Mouse (Mus musculus): ENCODE data around the gene Insl6.

Gene Insl6

DNA sequence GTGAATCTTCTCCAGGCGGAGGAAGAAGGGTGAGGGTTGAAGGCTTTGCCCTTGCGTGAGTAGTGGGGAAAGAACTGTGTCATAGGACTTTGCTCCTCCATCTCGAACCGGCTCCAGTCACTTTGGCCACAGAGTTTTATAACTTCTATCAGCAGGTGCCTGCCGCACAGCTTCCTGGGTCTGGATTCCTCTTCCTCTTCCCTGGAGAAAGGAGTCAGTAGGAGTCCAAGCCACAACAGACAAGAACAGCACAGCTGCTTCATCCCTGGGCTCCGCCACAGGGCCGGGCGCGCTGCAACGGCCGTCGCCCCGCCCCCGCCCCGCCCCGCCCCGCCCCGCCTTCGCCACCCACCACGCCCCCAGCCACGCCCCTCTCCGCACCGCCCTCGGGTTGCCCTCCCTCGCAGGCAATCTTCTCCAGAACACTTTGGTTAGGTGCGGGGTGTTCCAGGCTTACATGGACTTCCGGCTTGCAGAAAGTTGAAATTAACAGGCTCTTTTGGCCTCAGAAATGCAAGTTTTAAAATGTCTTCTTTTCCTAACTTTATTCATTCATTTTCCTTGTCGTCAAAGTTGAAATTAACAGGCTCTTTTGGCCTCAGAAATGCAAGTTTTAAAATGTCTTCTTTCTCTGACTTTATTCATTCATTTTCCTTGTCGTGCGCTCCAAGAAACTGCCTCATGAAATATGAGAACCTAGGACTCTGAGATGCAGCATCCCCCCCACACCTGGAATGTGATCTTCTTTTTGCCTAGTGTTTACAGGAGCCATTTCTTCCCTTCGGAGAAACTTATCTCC lies at the start of gene Insl6:
TSS of gene Insl6 (minus strand) at position 304 of the 799 bp plus-strand sequence.
- DNase-seq (ENCODE audit: low spot score in 2 of 2), result peak in 1 of 2 experiments; percentile 13

DNA sequence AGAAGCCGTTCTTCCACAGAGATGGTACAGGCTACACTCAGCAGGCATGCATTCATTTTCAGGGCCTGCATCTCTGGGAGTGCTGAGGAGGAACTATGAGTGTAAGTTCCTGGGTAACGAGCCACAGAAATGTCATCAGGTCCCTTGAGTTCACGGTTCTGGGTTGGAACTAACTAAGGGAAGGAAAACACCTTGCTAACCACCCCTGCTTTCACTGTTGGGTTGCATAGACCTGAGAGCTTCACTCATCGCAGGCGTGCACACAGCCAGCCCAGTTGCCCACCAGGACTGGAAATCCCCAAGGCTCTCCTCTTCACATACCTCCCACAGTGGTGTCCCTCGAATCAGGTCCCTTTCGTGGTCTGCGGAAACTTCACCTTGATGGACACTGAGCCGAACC lies 49.8 kb upstream of the Insl6 start:
- no peak for DNase-seq (ENCODE audit: low spot score in 2 of 2)

DNA sequence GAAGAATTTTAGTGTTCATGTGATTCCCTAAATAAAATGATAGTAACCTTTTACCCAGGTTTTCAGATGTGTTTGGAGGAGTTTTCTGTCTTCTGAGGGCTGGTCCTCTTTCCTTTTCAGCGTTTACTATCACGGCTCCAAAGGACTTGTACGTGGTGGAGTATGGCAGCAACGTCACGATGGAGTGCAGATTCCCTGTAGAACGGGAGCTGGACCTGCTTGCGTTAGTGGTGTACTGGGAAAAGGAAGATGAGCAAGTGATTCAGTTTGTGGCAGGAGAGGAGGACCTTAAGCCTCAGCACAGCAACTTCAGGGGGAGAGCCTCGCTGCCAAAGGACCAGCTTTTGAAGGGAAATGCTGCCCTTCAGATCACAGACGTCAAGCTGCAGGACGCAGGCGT lies 48.3 kb upstream of the Insl6 start:
- DNase-seq (ENCODE audit: low spot score in 2 of 2), result no peak

DNA sequence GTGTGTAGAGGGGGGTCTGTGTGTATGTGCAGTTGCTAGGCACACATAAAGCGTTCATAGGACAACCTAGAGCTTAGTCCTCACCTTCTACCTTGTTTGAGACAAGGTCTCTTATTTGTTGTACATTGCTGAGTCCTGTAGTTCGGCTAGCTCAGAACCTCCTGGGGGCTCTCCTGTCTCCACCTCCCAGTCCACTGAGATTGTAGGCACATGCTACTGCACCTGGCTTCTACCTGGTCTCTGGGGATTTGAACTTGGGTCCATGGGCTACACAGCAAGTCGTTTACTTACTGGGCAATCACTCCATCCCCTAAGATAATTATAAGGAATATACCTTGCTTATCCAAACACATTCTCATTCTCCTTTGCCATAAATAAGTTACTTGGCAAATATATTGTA lies 47.5 kb upstream of the Insl6 start:
- DNase-seq (ENCODE audit: low spot score in 2 of 2), result no peak

DNA sequence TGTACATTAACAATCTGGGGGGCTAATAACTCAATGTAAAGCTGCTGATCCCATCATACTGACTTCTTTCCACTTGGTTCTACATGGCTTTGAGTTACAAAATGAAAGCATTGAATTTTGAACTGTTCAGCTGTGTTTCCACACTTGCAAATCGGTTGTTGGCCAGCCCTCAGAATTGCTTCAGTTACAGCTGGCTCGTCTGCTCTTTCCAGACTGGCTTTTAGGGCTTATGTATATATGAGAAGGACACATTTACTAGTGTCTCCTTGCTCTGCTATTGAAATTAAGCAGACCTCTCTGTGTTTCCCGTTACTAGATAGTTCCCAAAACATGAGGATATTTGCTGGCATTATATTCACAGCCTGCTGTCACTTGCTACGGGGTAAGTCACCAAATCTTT lies 47.0 kb upstream of the Insl6 start:
- DNase-seq (ENCODE audit: low spot score in 2 of 2), result peak in 1 of 2 experiments; percentile 56

DNA sequence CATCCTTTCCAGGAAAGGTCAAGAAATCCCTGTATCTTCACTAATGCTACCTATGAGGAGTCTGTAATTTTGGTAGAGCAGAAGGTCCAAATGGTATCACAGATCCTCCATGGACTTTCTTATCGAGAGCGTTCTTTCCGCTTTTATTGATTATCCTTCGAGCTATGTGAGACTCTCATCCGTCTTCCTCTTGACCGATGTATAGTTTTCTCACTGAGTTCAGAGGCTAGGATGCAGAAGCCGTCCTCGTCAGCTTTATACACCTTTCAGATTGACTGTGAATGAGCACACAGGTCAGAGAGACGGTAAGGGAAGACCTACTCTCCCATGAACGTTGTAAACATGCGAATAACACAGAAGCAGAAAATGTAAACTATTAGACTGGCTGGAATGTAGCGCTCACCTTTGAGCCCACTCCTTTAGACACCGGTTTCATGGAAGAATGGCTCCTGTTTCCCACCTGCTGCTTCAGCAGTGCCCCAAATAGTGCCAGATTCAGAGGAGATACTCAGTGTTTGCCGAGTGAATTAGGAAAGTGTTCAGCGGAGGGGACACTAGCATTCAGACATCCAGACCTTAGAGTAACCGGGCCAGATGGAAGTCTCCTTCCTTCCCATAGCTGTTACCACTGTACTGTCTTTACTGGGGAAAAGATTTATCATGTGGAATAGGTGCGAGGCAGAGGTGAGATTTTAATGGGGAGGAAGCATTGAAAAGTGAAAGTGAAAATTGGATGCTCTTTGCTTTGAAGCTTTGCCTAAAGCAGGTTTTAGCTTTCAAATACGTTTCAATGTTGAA lies 46.3 kb upstream of the Insl6 start:
- DNase-seq (ENCODE audit: low spot score in 2 of 2), result no peak

DNA sequence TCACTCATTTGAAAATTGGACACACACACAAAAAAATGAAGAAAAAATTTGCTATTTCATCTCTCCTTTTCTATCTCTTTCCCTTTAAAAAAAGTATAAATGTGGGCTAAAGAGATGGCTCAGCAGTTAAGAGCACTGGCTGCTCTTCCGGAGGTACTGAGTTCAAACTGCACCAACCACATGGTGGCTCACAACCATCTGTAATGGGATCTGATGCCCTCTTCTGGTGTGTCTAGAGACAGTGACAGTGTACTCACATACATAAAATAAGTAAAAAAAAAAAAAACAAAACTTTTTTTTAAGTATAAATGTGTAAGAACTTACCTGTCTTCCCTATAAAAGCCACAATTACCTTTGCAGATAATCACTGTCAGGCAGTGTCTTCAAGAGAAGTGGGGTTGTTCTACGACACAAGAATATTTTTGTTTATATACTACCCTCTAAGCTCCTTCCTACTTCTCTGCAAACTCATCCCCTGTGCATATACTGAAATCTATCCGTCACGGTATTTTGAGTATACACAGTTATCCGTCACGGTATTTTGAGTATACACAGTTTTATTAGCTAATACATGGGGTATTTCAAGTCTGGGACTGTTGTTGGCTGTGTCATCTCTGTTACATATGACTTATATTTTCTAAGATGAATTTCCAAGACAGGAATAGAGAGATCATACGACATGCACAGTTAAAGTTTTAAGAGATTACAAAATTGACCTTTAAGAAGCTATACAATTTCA lies 45.6 kb upstream of the Insl6 start:
- no peak for DNase-seq (ENCODE audit: low spot score in 2 of 2)

DNA sequence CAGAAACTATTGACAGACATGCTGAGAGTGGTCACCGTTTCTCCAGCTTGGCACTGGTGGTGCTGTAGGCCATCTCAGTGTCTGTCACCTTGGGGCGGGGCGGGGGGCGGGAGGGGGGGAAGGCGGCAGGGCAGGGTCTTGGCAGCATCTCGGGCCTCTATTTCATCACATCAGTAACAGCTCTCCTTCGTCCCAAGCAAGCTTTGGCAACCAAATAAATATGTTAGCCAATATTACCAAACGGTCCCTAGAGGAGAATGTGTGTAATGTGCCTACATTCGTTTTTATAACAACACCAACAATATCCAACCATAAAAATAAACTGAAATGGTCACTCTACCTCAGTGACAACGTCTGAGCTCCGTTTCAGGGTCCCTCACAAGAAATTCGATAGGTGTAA lies 45.0 kb upstream of the Insl6 start:
- DNase-seq (ENCODE audit: low spot score in 2 of 2), result no peak

DNA sequence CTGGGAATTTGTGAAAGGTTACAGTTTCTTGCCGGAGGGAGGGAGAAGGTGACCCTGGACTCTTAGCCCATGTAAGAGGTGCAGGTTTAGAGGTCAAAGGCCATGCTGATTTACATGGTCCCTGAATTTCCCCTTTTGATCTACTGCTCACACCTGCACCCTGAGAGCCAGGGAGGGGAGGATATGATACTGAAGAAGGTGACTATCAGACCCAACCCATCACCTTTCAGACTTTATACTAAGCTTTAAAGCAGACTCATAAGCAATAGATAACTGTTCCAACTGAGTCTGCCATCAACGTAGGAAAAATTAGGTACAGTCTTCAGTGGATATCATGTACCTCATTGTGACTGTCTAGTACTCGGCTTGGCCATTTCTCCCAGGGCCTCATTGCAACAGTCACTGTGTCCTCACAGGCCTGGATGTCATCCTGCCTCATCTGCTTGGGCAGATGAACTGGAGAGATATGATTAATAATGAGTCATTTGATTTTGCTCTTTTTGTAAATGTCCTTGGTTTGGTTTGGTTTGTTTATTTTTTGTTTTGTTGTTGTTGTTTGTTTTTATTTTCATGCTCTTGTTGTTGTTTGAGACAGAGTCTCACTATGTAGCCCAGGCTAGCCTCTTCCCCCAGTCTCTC lies 43.6 kb upstream of the Insl6 start:
- no peak for DNase-seq (ENCODE audit: low spot score in 2 of 2)

DNA sequence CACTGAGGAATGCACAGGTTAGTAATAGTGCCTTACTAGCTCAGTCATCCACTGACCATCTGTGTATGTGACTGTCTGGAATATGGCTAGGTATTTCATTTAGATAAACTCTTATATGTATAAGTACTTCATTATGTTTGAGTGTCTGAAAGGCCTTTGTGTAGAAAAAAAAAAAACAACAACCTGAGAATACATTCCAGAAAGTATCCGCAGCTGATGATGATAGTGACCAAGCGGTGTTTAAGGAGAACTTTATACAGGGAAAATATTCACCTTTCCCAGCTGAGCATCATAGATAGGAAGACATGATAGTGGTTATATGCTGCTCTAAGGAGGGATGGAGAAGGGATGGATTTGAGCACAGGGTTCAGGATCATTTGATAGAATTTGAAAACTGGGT lies 42.9 kb upstream of the Insl6 start:
- DNase-seq (ENCODE audit: low spot score in 2 of 2), result no peak

DNA sequence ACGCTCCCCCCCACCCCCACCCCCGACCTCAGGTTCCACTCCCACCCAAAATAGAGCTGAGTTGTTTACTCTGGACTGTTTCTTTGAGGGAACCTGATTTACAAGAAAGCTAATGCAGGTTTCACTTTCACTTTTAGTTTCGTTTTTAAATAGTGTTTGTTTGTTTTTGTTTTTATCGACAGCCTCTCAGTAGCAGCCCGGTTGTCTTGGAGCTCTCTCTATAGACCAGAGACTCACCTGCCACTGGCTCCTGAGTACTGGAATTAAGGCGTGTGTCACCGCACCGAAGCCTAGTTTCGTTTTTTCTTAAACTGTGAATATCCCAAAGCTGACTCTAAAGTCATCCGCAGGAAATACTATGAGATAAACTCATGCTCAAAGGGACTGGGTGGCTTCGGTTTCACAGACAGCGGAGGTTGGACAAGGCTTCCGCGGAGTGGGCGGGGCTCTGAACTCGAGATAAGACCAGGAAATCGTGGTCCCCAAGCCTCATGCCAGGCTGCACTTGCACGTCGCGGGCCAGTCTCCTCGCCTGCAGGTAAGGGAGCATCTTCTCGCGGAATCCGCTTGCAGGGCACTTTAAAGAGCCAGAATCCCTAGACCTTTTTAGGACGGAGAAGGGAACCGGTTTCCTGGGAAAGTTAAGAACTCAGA lies 41.9 kb upstream of the Insl6 start, which contains the start of the genes Plgrkt and Cd274:
TSS of gene Plgrkt (minus strand) at position 422 of the 654 bp plus-strand sequence.
TSS of gene Cd274 (plus strand) at position 487 of the 654 bp plus-strand sequence.
- peak; percentile 34 to 53 for DNase-seq (ENCODE audit: low spot score in 2 of 2)

DNA sequence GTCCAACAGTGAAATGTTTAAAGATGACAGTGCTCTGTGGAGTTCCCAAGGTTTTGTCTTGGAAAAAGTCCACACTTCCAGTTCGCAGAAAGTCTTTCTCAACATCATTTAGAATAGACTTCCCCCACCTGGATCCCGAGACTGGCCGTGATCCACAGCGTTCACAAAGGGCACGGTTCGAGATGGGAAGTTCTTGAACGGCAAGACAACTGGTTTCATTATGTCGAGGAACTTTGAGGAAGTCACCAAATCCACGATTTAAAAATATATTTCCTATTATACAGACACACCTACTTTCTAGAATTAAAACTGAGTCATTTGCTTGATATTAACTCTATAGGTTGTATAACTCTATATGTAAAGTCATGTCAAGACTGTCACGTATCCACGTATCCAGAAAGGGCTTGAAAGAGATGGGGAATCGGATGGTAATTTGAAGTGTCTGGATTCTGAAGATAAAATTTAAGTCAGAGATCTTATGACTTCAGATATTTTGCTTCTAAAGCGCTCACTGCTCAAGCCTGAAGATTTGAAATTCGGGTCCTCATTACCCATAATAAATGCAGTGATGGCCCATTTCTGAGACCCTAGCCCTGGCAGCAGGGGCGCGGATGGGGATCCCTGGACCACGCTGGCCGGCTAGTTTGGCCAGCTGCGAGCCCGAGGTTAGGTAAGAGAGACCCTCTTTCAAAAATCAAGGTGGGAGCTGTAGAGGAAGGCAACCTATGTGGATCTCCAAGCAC lies 41.2 kb upstream of the Insl6 start:
- DNase-seq (ENCODE audit: low spot score in 2 of 2), result no peak

DNA sequence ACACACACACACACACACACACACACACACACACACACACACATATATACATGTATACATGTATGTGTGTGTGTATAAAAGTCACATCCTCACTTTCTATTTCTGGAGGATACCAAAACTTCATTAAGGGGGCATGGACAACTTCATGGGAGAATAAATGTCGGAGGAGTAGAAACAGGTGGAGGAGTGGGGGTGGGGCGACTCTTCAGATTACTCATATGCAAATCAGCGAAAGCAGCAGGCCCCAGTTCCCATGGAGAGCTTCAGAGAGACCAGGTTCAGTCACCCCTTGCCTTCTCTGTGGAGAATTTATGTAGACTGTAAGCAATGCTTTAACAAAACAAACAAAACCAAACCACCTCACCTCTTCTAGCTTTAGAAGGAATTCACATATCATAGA lies 39.9 kb upstream of the Insl6 start:
- no peak for DNase-seq (ENCODE audit: low spot score in 2 of 2)

DNA sequence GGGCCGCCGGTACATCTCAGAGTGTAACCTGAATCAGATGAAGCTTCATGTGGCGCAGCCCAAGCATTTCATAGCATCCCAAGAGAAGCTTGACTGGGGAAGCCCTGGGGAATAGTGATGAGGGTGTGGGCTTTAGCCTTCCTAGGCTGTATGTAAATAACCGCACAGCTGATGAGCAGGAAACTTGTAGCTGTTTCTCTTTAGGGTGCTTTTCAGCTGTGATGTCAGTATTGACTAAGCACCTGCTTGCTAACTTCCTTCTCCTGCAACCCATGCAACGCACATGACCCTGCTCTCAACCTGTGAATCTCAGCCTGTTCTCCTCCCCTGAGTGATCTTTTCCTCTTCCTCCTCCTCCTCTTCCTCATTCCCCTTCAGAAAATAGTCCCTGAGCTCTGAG lies 38.9 kb upstream of the Insl6 start:
- no peak for DNase-seq (ENCODE audit: low spot score in 2 of 2)

DNA sequence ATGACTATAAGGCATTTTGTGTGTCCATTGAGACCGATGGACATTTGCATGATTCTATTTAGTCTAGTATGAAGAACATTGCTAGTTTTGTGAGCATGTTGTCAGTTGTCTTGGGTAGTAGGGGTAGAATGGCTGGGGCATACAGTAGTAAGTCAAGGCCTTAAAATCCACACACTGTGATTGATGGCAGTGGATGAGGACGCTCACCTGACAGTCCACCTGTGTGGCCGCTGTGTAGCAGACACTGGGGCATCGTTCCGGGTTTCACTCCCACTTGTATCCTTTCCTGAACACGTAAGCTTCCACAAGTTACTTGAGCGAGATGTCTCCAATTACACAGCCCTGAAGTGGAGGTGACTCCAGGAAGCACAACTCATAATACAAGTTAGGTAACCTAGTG lies 38.4 kb upstream of the Insl6 start:
- DNase-seq (ENCODE audit: low spot score in 2 of 2), result no peak

DNA sequence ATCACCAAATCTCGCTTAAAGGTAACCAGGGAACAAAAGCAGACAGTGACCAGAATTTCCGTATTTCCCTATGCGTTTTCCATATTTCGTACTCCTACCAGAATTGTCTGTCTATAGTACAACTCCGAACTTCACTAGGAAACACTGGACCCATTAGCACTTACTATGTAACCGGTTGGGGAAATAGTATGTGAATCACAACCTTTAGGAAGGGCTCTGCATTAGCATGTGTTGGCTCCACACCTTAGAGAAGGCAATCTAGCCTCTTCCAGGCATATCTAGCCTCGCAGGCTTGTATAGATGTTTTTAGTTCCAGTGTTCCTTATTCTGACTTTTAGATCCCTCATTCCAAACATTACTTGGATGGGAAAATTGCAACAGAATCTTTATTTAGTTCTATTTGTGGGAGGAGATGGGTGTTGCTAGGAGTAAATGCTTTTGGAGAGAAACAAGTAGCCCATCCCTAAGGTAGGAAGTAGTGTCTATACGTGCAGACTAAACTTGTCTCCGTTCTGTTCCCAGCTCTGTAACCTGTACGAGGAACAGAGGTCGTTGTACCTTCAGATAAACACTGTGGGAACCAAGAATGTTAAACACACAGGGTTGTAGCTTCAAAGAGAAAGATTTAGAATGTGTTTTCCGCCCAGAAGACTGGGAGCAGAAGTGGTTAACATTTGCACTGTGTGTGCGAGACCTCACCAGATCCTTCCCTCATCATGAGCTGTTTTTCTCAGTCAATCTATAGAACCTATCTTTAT lies 37.2 kb upstream of the Insl6 start:
- no peak for DNase-seq (ENCODE audit: low spot score in 2 of 2)

DNA sequence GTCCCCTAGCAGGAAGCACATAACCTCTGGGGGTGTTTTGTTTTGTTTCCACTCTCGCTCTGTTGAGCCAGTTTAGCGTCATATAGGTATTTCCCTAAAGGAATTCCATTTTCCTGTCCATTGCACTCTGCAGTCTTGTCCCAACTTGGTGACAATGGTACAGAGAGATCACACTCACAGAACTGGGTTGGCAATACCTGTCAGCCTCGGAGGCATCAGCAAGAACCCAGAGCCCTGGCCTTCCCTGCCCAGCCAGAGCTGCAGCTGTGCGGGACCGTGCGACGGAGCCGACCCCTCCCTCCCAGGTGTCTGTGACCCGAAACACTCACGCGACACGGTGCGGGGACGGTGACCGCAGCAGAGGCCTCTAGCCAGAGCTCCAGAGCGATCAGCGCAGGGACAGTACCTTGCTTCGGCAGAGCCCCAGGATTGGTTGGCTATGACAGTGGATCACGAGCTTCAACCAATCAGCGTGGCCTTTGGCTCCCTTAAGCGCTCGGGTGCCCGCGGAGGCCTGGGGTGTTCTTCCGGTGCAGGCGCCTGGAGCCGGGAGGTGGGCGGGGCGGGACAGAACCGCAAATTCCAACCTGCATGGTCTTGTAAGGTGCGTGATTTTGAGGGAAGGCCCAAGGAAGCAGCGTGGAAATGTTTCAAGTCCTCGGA lies 36.4 kb upstream of the Insl6 start:
- DNase-seq (ENCODE audit: low spot score in 2 of 2), result peak; percentile 88 to 94

DNA sequence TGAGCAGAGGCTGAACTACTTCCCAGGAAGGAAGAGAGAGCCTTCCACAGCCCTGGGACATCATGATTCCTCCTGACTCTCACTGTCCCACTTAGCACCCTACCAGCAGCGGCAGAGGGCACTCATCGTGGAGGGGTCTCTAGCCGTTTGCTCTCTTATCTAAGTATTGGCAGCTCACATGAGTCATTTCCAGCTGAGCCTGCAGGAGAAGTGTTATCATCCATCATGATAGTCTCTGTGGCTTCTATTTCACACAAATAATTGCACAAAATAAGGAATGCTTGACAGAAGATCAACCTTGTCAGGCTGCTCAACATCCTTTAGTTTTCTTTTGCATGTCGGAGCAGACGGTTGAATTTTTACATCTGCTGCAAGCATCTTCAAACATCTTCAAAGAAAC lies 35.1 kb upstream of the Insl6 start:
- no peak for DNase-seq (ENCODE audit: low spot score in 2 of 2)

DNA sequence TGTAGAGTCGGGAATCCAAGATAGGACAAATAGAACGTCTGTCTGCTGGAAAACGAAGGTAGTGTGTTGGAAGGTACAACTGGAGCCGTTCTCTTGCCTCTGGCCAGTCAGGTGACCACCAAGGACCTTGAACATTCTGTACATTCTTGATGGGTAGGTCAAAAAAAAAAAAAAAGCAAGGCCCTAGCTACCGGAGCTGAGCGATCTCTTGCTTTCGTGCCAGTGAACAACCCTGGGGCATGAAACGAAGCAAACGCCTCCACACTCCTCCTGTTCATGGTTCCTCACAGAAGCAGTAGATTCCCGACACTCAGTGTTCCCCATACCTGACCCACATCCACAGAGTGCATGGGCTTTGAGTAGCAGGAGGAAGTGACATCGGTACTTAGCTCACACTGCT lies 31.1 kb upstream of the Insl6 start:
- no peak for DNase-seq (ENCODE audit: low spot score in 2 of 2)

Data from frontal cortex, postnatal 36 days (tissue).